Mouse (Mus musculus) embryonic facial prominence, embryonic 12.5 days (tissue): ENCODE data around the gene Sh3pxd2a. TPM values are rescaled to one million over a fixed set of nuclear protein-coding genes. Genes with fewer than 3 reads are reported as not detected.
A peak's percentile ranks its signal among the peaks of the same experiment; 100 is the strongest.
"Not testable (repeated sequence)": the region's sequence is repeated elsewhere in the genome, so short reads cannot be mapped to it uniquely, and the experiment has no call there.

ENCODE experiments used
- ATAC-seq: fragments of 200-750 bp; cut with Nextera tagmentation; 2 replicates; pipeline ENCODE4 v1.8.0; 2017; ENCODE audit not compliant: insufficient number of reproducible peaks, insufficient read depth, low FRiP score, low TSS enrichment
- H3K27ac ChIP-seq: fragments of 300-500 bp; sonication (generic); 2 replicates; pipeline ENCODE4 v1.5.1; 2016; ENCODE audit warnings: mild to moderate bottlenecking
- H3K27me3 ChIP-seq: fragments of 300-500 bp; sonication (generic); 2 replicates; pipeline ENCODE4 v1.6.1; 2016; ENCODE audit warnings: mild to moderate bottlenecking, moderate library complexity
- H3K36me3 ChIP-seq: fragments of 300-500 bp; sonication (generic); 2 replicates; pipeline ENCODE4 v1.6.1; 2016; ENCODE audit warnings: mild to moderate bottlenecking
- H3K4me1 ChIP-seq: fragments of 300-500 bp; sonication (generic); 2 replicates; pipeline ENCODE4 v1.6.1; 2016
- H3K4me2 ChIP-seq: fragments of 300-500 bp; sonication (generic); replicated peaks from 2 replicates; pipeline ENCODE4 v1.6.1; 2016; ENCODE audit warnings: mild to moderate bottlenecking, moderate library complexity
- H3K4me3 ChIP-seq: fragments of 300-500 bp; sonication (generic); 2 replicates; pipeline ENCODE4 v1.5.1; 2016; ENCODE audit warnings: mild to moderate bottlenecking
- H3K9ac ChIP-seq: fragments of 300-500 bp; sonication (generic); 2 replicates; pipeline ENCODE4 v1.6.1; 2016; ENCODE audit warnings: mild to moderate bottlenecking, moderate library complexity
- H3K9me3 ChIP-seq: fragments of 300-500 bp; sonication (generic); 2 replicates; pipeline ENCODE4 v1.6.1; 2016; ENCODE audit warnings: mild to moderate bottlenecking, moderate library complexity
- WGBS: fragments of 180-500 bp; shearing (Covaris S2); methylation state at CpG from one replicate; pipeline ENCODE4 v1.1.7; 2016; 5-methylcytosine and 5-hydroxymethylcytosine counted together
- polyA plus RNA-seq: library from polyadenylated mRNA; unstranded; fragments of >200 nt; fragmentation: Nextera tagmentation; extraction: Ambion mirVana; gene quantifications from 2 replicates; pipeline ENCODE4 v1.2.1, GENCODE M21; 2016

Sh3pxd2a gene
- polyA plus RNA-seq, 1 experiment from 2014 or later: 8.2 TPM

- WGBS: 86% methylated on average over 4 of the region's 4 CpGs
- Histone ChIP-seq H3K4me1 (peaks cover 35% of the 10 kb centered on the region), H3K27me3 (no peaks in the 10 kb centered on the region), H3K4me3 (no peak overlapping the region), H3K4me2 (no peak overlapping the region), H3K9me3 (no peaks in the 10 kb centered on the region), H3K9ac (no peak overlapping the region), H3K27ac (peak overlapping the region; percentile 32; the same call in 1 of the 2 replicates), H3K36me3 (no peaks in the 10 kb centered on the region; the same call in 1 of the 2 replicates)
- ATAC-seq: no peak
Measured at GRCm38 (mm10) chr19:47402544-47402943, 61.7 kb downstream of the Sh3pxd2a start.

GRCm38 (mm10) chr19:47399709-47400108, 64.5 kb downstream of the Sh3pxd2a start:
- Histone ChIP-seq H3K9me3 (no peaks in the 10 kb centered on the region), H3K4me3 (no peak overlapping the region), H3K4me1 (peaks cover 38% of the 10 kb centered on the region), H3K27me3 (no peaks in the 10 kb centered on the region), H3K36me3 (0 out of 2 replicates have a peak, but pooled peaks cover 8% of the 10 kb centered on the region), H3K9ac (no peak overlapping the region), H3K4me2 (no peak overlapping the region), H3K27ac (no peak overlapping the region)
- ATAC-seq: no peak
- WGBS: 74% methylated on average over 4 of the region's 4 CpGs

GRCm38 (mm10) chr19:47399029-47399428, 65.2 kb downstream of the Sh3pxd2a start:
- 95% methylated on average over 11 of the region's 11 CpGs for WGBS
- no peak overlapping the region for H3K4me2 ChIP-seq

GRCm38 (mm10) chr19:47397882-47398671, 66.1 kb downstream of the Sh3pxd2a start:
- ATAC-seq: no peak
- no peak overlapping the region for H3K4me2 ChIP-seq
- peaks cover 27% of the 10 kb centered on the region for H3K4me1 ChIP-seq
- H3K27me3 ChIP-seq: no peaks in the 10 kb centered on the region
- no peaks in the 10 kb centered on the region for H3K9me3 ChIP-seq
- 36% methylated on average over 18 of the region's 18 CpGs for WGBS
- 0 out of 2 replicates have a peak, but pooled peaks cover 8% of the 10 kb centered on the region for H3K36me3 ChIP-seq
- no peak overlapping the region for H3K4me3 ChIP-seq
- no peak overlapping the region; the same call in 1 of the 2 replicates for H3K9ac ChIP-seq
- H3K27ac ChIP-seq: peak overlapping the region; percentile 67

More at GRCm38 (mm10) chr19:47399029-47399428, 65.2 kb downstream of the Sh3pxd2a start:
- H3K9me3 ChIP-seq: no peaks in the 10 kb centered on the region
- peaks cover 37% of the 10 kb centered on the region for H3K4me1 ChIP-seq
- H3K27me3 ChIP-seq: no peaks in the 10 kb centered on the region
- H3K36me3 ChIP-seq: 0 out of 2 replicates have a peak, but pooled peaks cover 8% of the 10 kb centered on the region
- 0 out of 2 replicates have a peak overlapping the region, but pooled peaks have one; percentile 67 for H3K27ac ChIP-seq
- no peak for ATAC-seq
- no peak overlapping the region for H3K4me3 ChIP-seq
- H3K9ac ChIP-seq: no peak overlapping the region

- Histone ChIP-seq H3K27ac (no peak overlapping the region), H3K4me1 (peaks cover 13% of the 10 kb centered on the region), H3K4me2 (no peak overlapping the region), H3K27me3 (no peaks in the 10 kb centered on the region), H3K9ac (no peak overlapping the region), H3K4me3 (no peak overlapping the region), H3K36me3 (peaks cover 8% of the 10 kb centered on the region; the same call in 1 of the 2 replicates), H3K9me3 (no peaks in the 10 kb centered on the region)
- WGBS: 81% methylated on average over 4 of the region's 4 CpGs
- ATAC-seq: peak; percentile 17; the same call in 1 of the 2 replicates
Measured at GRCm38 (mm10) chr19:47395338-47395737, 68.9 kb downstream of the Sh3pxd2a start.

- not testable (repeated sequence) for H3K4me3 ChIP-seq, H3K36me3 ChIP-seq, H3K27me3 ChIP-seq, H3K9me3 ChIP-seq, H3K27ac ChIP-seq, ATAC-seq, H3K4me2 ChIP-seq, H3K9ac ChIP-seq
- WGBS: 100% methylated on average over 1 of the region's 1 CpGs
- peaks cover 13% of the 10 kb centered on the region for H3K4me1 ChIP-seq
Measured at GRCm38 (mm10) chr19:47394781-47395180, 69.4 kb downstream of the Sh3pxd2a start.

- Histone ChIP-seq H3K36me3 (no peaks in the 10 kb centered on the region; the same call in 1 of the 2 replicates), H3K4me3 (no peak overlapping the region), H3K9ac (no peak overlapping the region), H3K9me3 (no peaks in the 10 kb centered on the region), H3K4me2 (no peak overlapping the region), H3K4me1 (peaks cover 13% of the 10 kb centered on the region), H3K27ac (no peak overlapping the region), H3K27me3 (no peaks in the 10 kb centered on the region)
- no peak for ATAC-seq
- WGBS: 74% methylated on average over 13 of the region's 13 CpGs
Measured at GRCm38 (mm10) chr19:47390878-47391277, 73.3 kb downstream of the Sh3pxd2a start.

- Histone ChIP-seq H3K27ac (peak overlapping the region; percentile 63; the same call in 1 of the 2 replicates), H3K4me1 (peaks cover 16% of the 10 kb centered on the region), H3K9ac (no peak overlapping the region)
Measured at GRCm38 (mm10) chr19:47387887-47388286, 76.3 kb downstream of the Sh3pxd2a start.

GRCm38 (mm10) chr19:47387395-47387794, 76.8 kb downstream of the Sh3pxd2a start:
- Histone ChIP-seq H3K9me3 (no peaks in the 10 kb centered on the region), H3K36me3 (no peaks in the 10 kb centered on the region; the same call in 1 of the 2 replicates), H3K27ac (peak overlapping the region; percentile 63; the same call in 1 of the 2 replicates), H3K4me1 (peaks cover 16% of the 10 kb centered on the region), H3K27me3 (no peaks in the 10 kb centered on the region), H3K4me3 (no peak overlapping the region), H3K9ac (no peak overlapping the region), H3K4me2 (no peak overlapping the region)
- ATAC-seq: no peak
- WGBS: 35% methylated on average over 6 of the region's 6 CpGs

More at GRCm38 (mm10) chr19:47387887-47388286, 76.3 kb downstream of the Sh3pxd2a start:
- no peaks in the 10 kb centered on the region for H3K9me3 ChIP-seq
- H3K4me2 ChIP-seq: no peak overlapping the region
- H3K36me3 ChIP-seq: no peaks in the 10 kb centered on the region; the same call in 1 of the 2 replicates
- no peak for ATAC-seq
- WGBS: 63% methylated on average over 3 of the region's 3 CpGs
- no peak overlapping the region for H3K4me3 ChIP-seq
- H3K27me3 ChIP-seq: no peaks in the 10 kb centered on the region

GRCm38 (mm10) chr19:47385971-47386370, 78.2 kb downstream of the Sh3pxd2a start:
- no peak for ATAC-seq
- Histone ChIP-seq H3K9ac (no peak overlapping the region), H3K9me3 (no peaks in the 10 kb centered on the region), H3K27ac (no peak overlapping the region), H3K4me2 (no peak overlapping the region), H3K27me3 (no peaks in the 10 kb centered on the region), H3K36me3 (no peaks in the 10 kb centered on the region), H3K4me1 (peaks cover 16% of the 10 kb centered on the region), H3K4me3 (no peak overlapping the region)
- WGBS: 80% methylated on average over 10 of the region's 10 CpGs

GRCm38 (mm10) chr19:47384639-47385038, 79.6 kb downstream of the Sh3pxd2a start:
- WGBS: 86% methylated on average over 3 of the region's 3 CpGs
- no peak for ATAC-seq
- Histone ChIP-seq H3K4me1 (peaks cover 16% of the 10 kb centered on the region), H3K36me3 (no peaks in the 10 kb centered on the region), H3K9me3 (no peaks in the 10 kb centered on the region), H3K9ac (no peak overlapping the region), H3K27me3 (no peaks in the 10 kb centered on the region), H3K27ac (no peak overlapping the region), H3K4me2 (no peak overlapping the region), H3K4me3 (no peak overlapping the region)

- Histone ChIP-seq H3K9me3 (no peaks in the 10 kb centered on the region), H3K9ac (no peak overlapping the region), H3K4me3 (no peak overlapping the region), H3K4me1 (peaks cover 16% of the 10 kb centered on the region), H3K4me2 (no peak overlapping the region), H3K27ac (no peak overlapping the region), H3K27me3 (no peaks in the 10 kb centered on the region; the same call in 1 of the 2 replicates), H3K36me3 (no peaks in the 10 kb centered on the region)
- WGBS: 89% methylated on average over 12 of the region's 12 CpGs
- ATAC-seq: no peak
Measured at GRCm38 (mm10) chr19:47384036-47384435, 80.2 kb downstream of the Sh3pxd2a start.
